Mouse (Mus musculus) limb, embryonic 14.5 days (tissue): Measurements from ENCODE around the gene Crk. TPM values are rescaled to one million over a fixed set of nuclear protein-coding genes. Genes with fewer than 3 reads are reported as not detected.

Source experiments
- ATAC-seq: fragments of 200-750 bp; cut with Nextera tagmentation; 2 replicates; pipeline ENCODE4 v1.8.0; 2017; ENCODE audit warnings: low read depth, moderate number of reproducible peaks, moderate TSS enrichment; ENCODE audit not compliant: low FRiP score
- DNase-seq: peaks from one replicate; pipeline ENCODE4 v3.0.0-alpha.2; 2015; ENCODE audit warnings: low spot score
- H3K27ac ChIP-seq: fragments of 300-500 bp; sonication (generic); replicated peaks from 2 replicates; pipeline ENCODE4 v1.5.1; 2014; ENCODE audit warnings: low read depth, mild to moderate bottlenecking, low read length, moderate library complexity, mixed read lengths
- H3K27me3 ChIP-seq: fragments of 300-500 bp; sonication (generic); 2 replicates; pipeline ENCODE4 v1.6.1; 2014; ENCODE audit warnings: low read length, mixed read lengths; ENCODE audit not compliant: control insufficient read depth, insufficient read depth
- H3K36me3 ChIP-seq: fragments of 300-500 bp; sonication (generic); 2 replicates; pipeline ENCODE4 v1.6.1; 2014; ENCODE audit warnings: mild to moderate bottlenecking, low read length, moderate library complexity, mixed read lengths; ENCODE audit not compliant: control insufficient read depth, insufficient read depth
- H3K4me1 ChIP-seq: fragments of 300-500 bp; sonication (generic); 2 replicates; pipeline ENCODE4 v1.6.1; 2014; ENCODE audit warnings: antibody characterized with exemption, low read length, mixed read lengths; ENCODE audit not compliant: control insufficient read depth, insufficient read depth
- H3K4me2 ChIP-seq: fragments of 300-500 bp; sonication (generic); replicated peaks from 2 replicates; pipeline ENCODE4 v1.6.1; 2014; ENCODE audit warnings: low read depth, mild to moderate bottlenecking, low read length, moderate library complexity; ENCODE audit not compliant: severe bottlenecking
- H3K4me3 ChIP-seq: fragments of 300-500 bp; sonication (generic); replicated peaks from 2 replicates; pipeline ENCODE4 v1.5.1; 2014; ENCODE audit warnings: low read length
- H3K9ac ChIP-seq: fragments of 300-500 bp; sonication (generic); 2 replicates; pipeline ENCODE4 v1.6.1; 2014; ENCODE audit warnings: mild to moderate bottlenecking, low read depth, low read length, moderate library complexity; ENCODE audit not compliant: severe bottlenecking
- H3K9me3 ChIP-seq: fragments of 300-500 bp; sonication (generic); 2 replicates; pipeline ENCODE4 v1.6.1; 2016; ENCODE audit warnings: low read length; ENCODE audit not compliant: control insufficient read depth
- POLR2A ChIP-seq: fragments of 200-500 bp; IDR thresholded peaks from 2 replicates; pipeline ENCODE4 v1.8.0; 2012; ENCODE audit warnings: inconsistent platforms, mild to moderate bottlenecking, moderate library complexity, borderline replicate concordance; ENCODE audit not compliant: insufficient read depth, insufficient read length; ENCODE audit errors: extremely low read depth
- WGBS: fragments of 180-500 bp; shearing (Covaris S2); extraction: QIAGEN DNeasy Blood & Tissue Kit; methylation state at CpG from one replicate; pipeline ENCODE4 v1.1.7; 2014; 5-methylcytosine and 5-hydroxymethylcytosine counted together
- polyA plus RNA-seq, 2 experiments: library from polyadenylated mRNA; depleted of rRNA in 1 of 2; stranded (reverse) in 1 of 2; unstranded in 1 of 2; fragments of >200 nt; fragmentation: Nextera tagmentation in 1 of 2; extraction: Ambion mirVana in 1 of 2; gene quantifications; 2 replicates each; pipeline versions ENCODE4 v1.2.1 to v1.2.3; 2012 to 2014

The Crk gene
- polyA plus RNA-seq, 2 experiments = 78.2 to 103 TPM

DNA sequence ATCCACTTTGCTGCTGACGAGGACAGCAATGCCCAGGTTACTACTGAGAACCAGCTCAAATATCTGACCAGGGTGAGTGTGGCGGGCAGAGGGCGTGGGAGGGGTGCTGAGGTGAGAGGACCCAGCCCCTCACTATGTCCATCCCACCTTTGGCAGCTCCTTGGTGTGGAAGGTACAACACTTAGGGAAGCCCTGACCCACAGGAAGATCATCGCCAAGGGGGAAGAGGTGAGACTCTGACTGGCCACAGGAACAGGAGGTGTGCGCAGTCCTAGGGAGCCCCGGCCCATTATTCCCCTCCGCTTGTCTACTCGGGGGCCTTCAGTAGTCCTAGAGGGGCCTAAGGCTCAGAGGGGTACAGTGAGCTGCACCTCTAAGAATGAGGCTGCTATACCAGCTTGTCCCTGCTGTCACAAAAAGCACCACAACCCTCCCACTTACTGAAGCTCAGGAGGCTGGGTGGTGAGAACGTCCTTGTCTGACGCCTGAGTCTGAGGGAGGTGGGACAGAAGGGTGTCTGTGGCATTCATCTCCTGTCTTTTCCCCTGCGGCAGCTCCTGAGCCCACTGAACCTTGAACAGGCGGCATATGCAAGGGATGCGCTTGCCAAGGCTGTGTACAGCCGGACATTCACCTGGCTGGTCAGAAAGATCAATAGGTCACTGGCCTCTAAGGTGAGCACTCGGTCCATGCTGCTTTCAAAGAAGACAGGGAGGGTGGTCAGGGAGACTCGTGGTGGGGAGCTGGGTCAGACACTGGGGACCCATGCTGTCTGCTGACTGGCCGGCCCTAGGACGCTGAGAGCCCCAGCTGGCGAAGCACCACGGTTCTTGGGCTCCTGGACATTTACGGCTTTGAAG is 17.9 kb upstream of the Crk start:
- ATAC-seq (no peak), DNase-seq (no peak)
- no peak for TF ChIP-seq POLR2A
- WGBS = 86% methylated on average over 21 of the region's 21 CpGs
- no peaks in the 10 kb centered on the region for H3K9me3 ChIP-seq
- H3K27me3 ChIP-seq = no peaks in the 10 kb centered on the region
- H3K4me1 ChIP-seq = peaks cover 9% of the 10 kb centered on the region; the same call in 1 of the 2 replicates
- H3K36me3 ChIP-seq = peaks cover 73% of the 10 kb centered on the region
- H3K9ac ChIP-seq = no peak overlapping the region
- no peak overlapping the region for H3K4me3 ChIP-seq
- H3K27ac ChIP-seq = no peak overlapping the region
- no peak overlapping the region for H3K4me2 ChIP-seq

- 93% methylated on average over 7 of the region's 7 CpGs for WGBS
- Histone ChIP-seq H3K27me3 (no peaks in the 10 kb centered on the region), H3K9ac (no peak overlapping the region), H3K4me3 (no peak overlapping the region), H3K27ac (no peak overlapping the region), H3K4me2 (no peak overlapping the region), H3K36me3 (peaks cover 83% of the 10 kb centered on the region), H3K4me1 (0 out of 2 replicates have a peak, but pooled peaks cover under 1% of the 10 kb centered on the region), H3K9me3 (no peaks in the 10 kb centered on the region)
- TF ChIP-seq POLR2A = no peak
- ATAC-seq (no peak), DNase-seq (no peak)
Measured at GRCm38 (mm10) chr11:75662131-75662530, 16.9 kb upstream of the Crk start.

DNA sequence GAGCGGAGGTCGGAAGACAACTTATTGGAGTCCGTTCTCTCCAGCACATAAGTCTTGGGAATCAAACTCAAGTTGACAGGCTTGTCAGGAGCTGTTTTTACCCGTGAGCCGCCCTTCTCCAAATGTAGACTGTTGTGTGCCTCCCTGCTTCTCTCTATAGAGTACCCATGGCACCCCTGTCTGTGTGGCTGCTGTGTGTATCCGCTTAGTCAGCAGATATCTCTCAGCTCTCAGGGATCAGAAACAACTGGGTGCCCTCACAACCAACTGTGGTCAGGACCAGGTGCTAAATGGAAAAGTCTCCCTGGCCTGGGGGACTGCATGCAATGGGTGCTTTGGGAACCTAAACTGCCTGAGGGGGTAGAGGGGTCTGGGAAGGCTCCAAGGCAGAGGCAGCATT is 12.8 kb upstream of the Crk start:
- no peak overlapping the region for H3K4me2 ChIP-seq
- ATAC-seq (no peak), DNase-seq (no peak)
- H3K4me1 ChIP-seq = no peaks in the 10 kb centered on the region
- no peak overlapping the region for H3K27ac ChIP-seq
- WGBS = 94% methylated on average over 6 of the region's 6 CpGs
- peaks cover 88% of the 10 kb centered on the region for H3K36me3 ChIP-seq
- no peaks in the 10 kb centered on the region for H3K27me3 ChIP-seq
- H3K9me3 ChIP-seq = no peaks in the 10 kb centered on the region
- no peak overlapping the region for H3K9ac ChIP-seq
- no peak for TF ChIP-seq POLR2A
- H3K4me3 ChIP-seq = no peak overlapping the region

GRCm38 (mm10) chr11:75668621-75669020 is 10.4 kb upstream of the Crk start:
- DNase-seq = no peak
- 79% methylated on average over 3 of the region's 3 CpGs for WGBS
- no peak overlapping the region for H3K4me2 ChIP-seq
- H3K9ac ChIP-seq = no peak overlapping the region
- no peak for ATAC-seq
- no peak overlapping the region for H3K4me3 ChIP-seq
- peaks cover 90% of the 10 kb centered on the region for H3K36me3 ChIP-seq
- H3K9me3 ChIP-seq = no peaks in the 10 kb centered on the region
- TF ChIP-seq POLR2A = no peak
- no peaks in the 10 kb centered on the region for H3K27me3 ChIP-seq
- no peaks in the 10 kb centered on the region for H3K4me1 ChIP-seq
- no peak overlapping the region for H3K27ac ChIP-seq

GRCm38 (mm10) chr11:75669176-75669852 is 9.7 kb upstream of the Crk start:
- no peak for ATAC-seq
- TF ChIP-seq POLR2A = no peak
- H3K4me1 ChIP-seq = no peaks in the 10 kb centered on the region
- no peak overlapping the region for H3K4me2 ChIP-seq
- no peaks in the 10 kb centered on the region for H3K9me3 ChIP-seq
- no peak overlapping the region for H3K9ac ChIP-seq
- 88% methylated on average over 11 of the region's 11 CpGs for WGBS
- no peak overlapping the region for H3K27ac ChIP-seq
- no peak overlapping the region for H3K4me3 ChIP-seq
- H3K36me3 ChIP-seq = peaks cover 89% of the 10 kb centered on the region
- H3K27me3 ChIP-seq = no peaks in the 10 kb centered on the region
- DNase-seq = no peak
